In genomic region chr7:18891872-18892599, GRCm38 (mm10) we compare ENCODE assay signal across 8 mouse cellular contexts. TPM values are rescaled to one million over a fixed set of nuclear protein-coding genes. Genes with fewer than 3 reads are reported as not detected.
DNase-seq lines count a peak whose midpoint lies in the region; ATAC-seq and TF ChIP-seq lines count a peak whose summit lies in the region.

No protein-coding gene starts in this region.

- ATAC-seq in embryonic facial prominence, embryonic 15.5 days (ENCODE audit: insufficient number of reproducible peaks, low FRiP score, low TSS enrichment, low read depth) = peak; percentile 45; the same call in 1 of the 2 replicates
- ATAC-seq in kidney, embryonic 14.5 days (ENCODE audit: low FRiP score, low TSS enrichment) = peak; percentile 41
- no peak for ATAC-seq in limb, embryonic 15.5 days (ENCODE audit: insufficient number of reproducible peaks, low FRiP score, low TSS enrichment, low read depth)
- ATAC-seq in monocyte, adult 5-6 weeks (replicated peaks; ENCODE audit: insufficient number of reproducible peaks, low FRiP score, low TSS enrichment, poor library complexity, severe bottlenecking) = peak; percentile 85

- 18% methylated on average over 33 of the region's 33 CpGs for WGBS in embryonic facial prominence, embryonic 15.5 days
- 22% methylated on average over 33 of the region's 33 CpGs for WGBS in kidney, embryonic 14.5 days
- 19% methylated on average over 33 of the region's 33 CpGs for WGBS in limb, embryonic 15.5 days

- peak overlapping the region; percentile 42; the same call in 1 of the 2 replicates for H3K9ac ChIP-seq in embryonic facial prominence, embryonic 15.5 days
- peak overlapping the region; percentile 45; the same call in 1 of the 2 replicates for H3K9ac ChIP-seq in kidney, embryonic 14.5 days (ENCODE audit: low read depth, low read length)
- peak overlapping the region; percentile 29 for H3K9ac ChIP-seq in limb, embryonic 15.5 days

- H3K27ac ChIP-seq in bone marrow macrophage, adult 2 months (ENCODE audit: insufficient read depth, low read depth, low read length) = no peak overlapping the region
- H3K27ac ChIP-seq in embryonic facial prominence, embryonic 15.5 days (replicated peaks) = no peak overlapping the region
- H3K27ac ChIP-seq in kidney, embryonic 14.5 days (ENCODE audit: low read depth, low read length) = no peak overlapping the region
- H3K27ac ChIP-seq in limb, embryonic 15.5 days = no peak overlapping the region

- 0 out of 2 replicates have a peak, but pooled peaks cover 4% of the 10 kb centered on the region for H3K36me3 ChIP-seq in embryonic facial prominence, embryonic 15.5 days
- H3K36me3 ChIP-seq in kidney, embryonic 14.5 days (ENCODE audit: control insufficient read depth, insufficient read depth, low read length) = no peaks in the 10 kb centered on the region
- peaks cover 4% of the 10 kb centered on the region for H3K36me3 ChIP-seq in limb, embryonic 15.5 days

- no peaks in the 10 kb centered on the region for H3K4me1 ChIP-seq in bone marrow macrophage, adult 2 months (ENCODE audit: control insufficient read depth, insufficient read depth, low read length)
- H3K4me1 ChIP-seq in embryonic facial prominence, embryonic 15.5 days = peaks cover 23% of the 10 kb centered on the region
- H3K4me1 ChIP-seq in kidney, embryonic 14.5 days (ENCODE audit: control insufficient read depth, insufficient read depth, low read length) = peaks cover 17% of the 10 kb centered on the region
- H3K4me1 ChIP-seq in limb, embryonic 15.5 days = peaks cover 22% of the 10 kb centered on the region

- DNase-seq in 416B (ENCODE audit: low read depth) = peak; percentile 74
- peak; percentile 50 to 74 for DNase-seq in heart, adult 9 months (ENCODE audit: low spot score in 2 of 2)
- peak; percentile 75 to 76 for DNase-seq in spleen, postnatal 36 days (ENCODE audit: low spot score in 2 of 2)

- H3K4me2 ChIP-seq in embryonic facial prominence, embryonic 15.5 days (replicated peaks) = peak overlapping the region; percentile 89
- H3K4me2 ChIP-seq in kidney, embryonic 14.5 days (replicated peaks; ENCODE audit: low read depth, low read length) = peak overlapping the region; percentile 84
- H3K4me2 ChIP-seq in limb, embryonic 15.5 days = peak overlapping the region; percentile 73

- no peak for TF ChIP-seq POLR2A in bone marrow macrophage, adult 2 months (IDR thresholded peaks at IDR 0.05; ENCODE audit: borderline replicate concordance, low read depth, low read length)

- peak; percentile 49 for TF ChIP-seq CTCF in bone marrow macrophage, adult 2 months (IDR thresholded peaks at IDR 0.05; ENCODE audit: low read depth, low read length)

- no peaks in the 10 kb centered on the region for H3K9me3 ChIP-seq in embryonic facial prominence, embryonic 15.5 days (replicated peaks)
- H3K9me3 ChIP-seq in kidney, embryonic 14.5 days (ENCODE audit: control insufficient read depth, low read length) = no peaks in the 10 kb centered on the region
- no peaks in the 10 kb centered on the region for H3K9me3 ChIP-seq in limb, embryonic 15.5 days

- peaks cover 8% of the 10 kb centered on the region for H3K27me3 ChIP-seq in embryonic facial prominence, embryonic 15.5 days
- no peaks in the 10 kb centered on the region for H3K27me3 ChIP-seq in kidney, embryonic 14.5 days (ENCODE audit: control insufficient read depth, insufficient read depth, low read length)
- H3K27me3 ChIP-seq in limb, embryonic 15.5 days = peaks cover 7% of the 10 kb centered on the region; the same call in 1 of the 2 replicates

- peak overlapping the region; percentile 30 for H3K4me3 ChIP-seq in bone marrow macrophage, adult 2 months (ENCODE audit: insufficient read depth, low read length)
- H3K4me3 ChIP-seq in embryonic facial prominence, embryonic 15.5 days (replicated peaks) = peak overlapping the region; percentile 45
- peak overlapping the region; percentile 44 for H3K4me3 ChIP-seq in kidney, embryonic 14.5 days (ENCODE audit: low read length)
- peak overlapping the region; percentile 46 for H3K4me3 ChIP-seq in limb, embryonic 15.5 days

RNA-seq across cellular contexts. Expression of gene Ccdc61, which starts 18.2 kb away (rescaled TPM):
- polyA plus RNA-seq in bone marrow macrophage, adult 2 months (2012; ENCODE audit: insufficient read depth, insufficient read length, missing spikeins) = 18.1 and 21.2 TPM in 2 replicates
- 31.8 and 40.3 TPM in 2 replicates for polyA plus RNA-seq in embryonic facial prominence, embryonic 15.5 days (2015; fragmentation: Nextera tagmentation; extraction: Ambion mirVana)
- polyA plus RNA-seq in kidney, embryonic 14.5 days (2014; fragmentation: Nextera tagmentation; extraction: Ambion mirVana) = 21.0 and 21.4 TPM in 2 replicates
- 28.0 TPM in 2 replicates for polyA plus RNA-seq in limb, embryonic 15.5 days (2015; fragmentation: Nextera tagmentation; extraction: Ambion mirVana)
- total RNA-seq in monocyte, adult 5-6 weeks (2017) = 10.6 to 30.0 TPM (median 24.7 TPM) in 3 replicates

RNA-seq across cellular contexts. Expression of gene Pglyrp1, which starts 20.9 kb away (rescaled TPM):
- not detected in 2 replicates for polyA plus RNA-seq in bone marrow macrophage, adult 2 months (2012; ENCODE audit: insufficient read depth, insufficient read length, missing spikeins)
- polyA plus RNA-seq in embryonic facial prominence, embryonic 15.5 days (2015; fragmentation: Nextera tagmentation; extraction: Ambion mirVana) = 9.7 and 16.3 TPM in 2 replicates
- polyA plus RNA-seq in kidney, embryonic 14.5 days (2014; fragmentation: Nextera tagmentation; extraction: Ambion mirVana) = 0.77 and 1.1 TPM in 2 replicates
- polyA plus RNA-seq in limb, embryonic 15.5 days (2015; fragmentation: Nextera tagmentation; extraction: Ambion mirVana) = 2.4 and 3.2 TPM in 2 replicates
- total RNA-seq in monocyte, adult 5-6 weeks (2017) = 88.5 to 148 TPM (median 139 TPM) in 3 replicates

RNA-seq across cellular contexts. Expression of gene Nova2, which starts 33.7 kb away (rescaled TPM):
- polyA plus RNA-seq in bone marrow macrophage, adult 2 months (2012; ENCODE audit: insufficient read depth, insufficient read length, missing spikeins) = 0.12 TPM in 1 of 2 replicates, not detected in the other
- 0.56 and 0.60 TPM in 2 replicates for polyA plus RNA-seq in embryonic facial prominence, embryonic 15.5 days (2015; fragmentation: Nextera tagmentation; extraction: Ambion mirVana)
- polyA plus RNA-seq in kidney, embryonic 14.5 days (2014; fragmentation: Nextera tagmentation; extraction: Ambion mirVana) = 0.96 and 1.1 TPM in 2 replicates
- 0.36 and 0.68 TPM in 2 replicates for polyA plus RNA-seq in limb, embryonic 15.5 days (2015; fragmentation: Nextera tagmentation; extraction: Ambion mirVana)
- not detected in 3 replicates for total RNA-seq in monocyte, adult 5-6 weeks (2017)

RNA-seq across cellular contexts. Expression of gene Mill2, which starts 52.3 kb away (rescaled TPM):
- 3.2 and 5.7 TPM in 2 replicates for polyA plus RNA-seq in bone marrow macrophage, adult 2 months (2012; ENCODE audit: insufficient read depth, insufficient read length, missing spikeins)
- polyA plus RNA-seq in embryonic facial prominence, embryonic 15.5 days (2015; fragmentation: Nextera tagmentation; extraction: Ambion mirVana) = 1.0 and 1.1 TPM in 2 replicates
- 0.64 and 0.79 TPM in 2 replicates for polyA plus RNA-seq in kidney, embryonic 14.5 days (2014; fragmentation: Nextera tagmentation; extraction: Ambion mirVana)
- polyA plus RNA-seq in limb, embryonic 15.5 days (2015; fragmentation: Nextera tagmentation; extraction: Ambion mirVana) = 0.42 and 0.76 TPM in 2 replicates
- 0.19 to 0.75 TPM in 2 of 3 replicates, not detected in the other for total RNA-seq in monocyte, adult 5-6 weeks (2017)
